Mouse (Mus musculus) natural killer cell, adult 2 months (primary cell): ENCODE results near the gene Plcxd2.

ENCODE experiments used
- DNase-seq, 2 experiments: peaks; one replicate each; pipeline ENCODE4 v3.0.0; 2022; ENCODE audit warnings: low spot score in 2 of 2

Gene Plcxd2

DNA sequence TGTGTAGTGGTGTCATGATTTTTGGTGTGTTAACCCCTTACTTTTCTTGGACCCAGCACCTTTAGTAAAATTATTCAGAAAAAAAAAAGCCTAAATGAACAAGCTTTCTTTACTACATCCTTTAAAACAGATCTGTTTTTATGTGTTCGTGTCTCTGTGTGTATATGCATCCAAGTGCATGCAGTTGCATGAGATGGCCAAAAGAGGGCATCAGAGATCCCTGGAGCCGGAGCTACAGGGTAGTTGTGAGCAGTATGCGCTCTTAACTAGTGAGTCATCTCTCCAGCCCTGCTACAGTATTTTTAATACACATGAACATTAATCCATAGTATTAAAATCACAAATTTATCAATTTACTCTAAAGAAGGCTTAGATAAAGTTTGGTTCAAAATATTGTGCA, 70.6 kb downstream of the Plcxd2 start:
- DNase-seq = no peak

DNA sequence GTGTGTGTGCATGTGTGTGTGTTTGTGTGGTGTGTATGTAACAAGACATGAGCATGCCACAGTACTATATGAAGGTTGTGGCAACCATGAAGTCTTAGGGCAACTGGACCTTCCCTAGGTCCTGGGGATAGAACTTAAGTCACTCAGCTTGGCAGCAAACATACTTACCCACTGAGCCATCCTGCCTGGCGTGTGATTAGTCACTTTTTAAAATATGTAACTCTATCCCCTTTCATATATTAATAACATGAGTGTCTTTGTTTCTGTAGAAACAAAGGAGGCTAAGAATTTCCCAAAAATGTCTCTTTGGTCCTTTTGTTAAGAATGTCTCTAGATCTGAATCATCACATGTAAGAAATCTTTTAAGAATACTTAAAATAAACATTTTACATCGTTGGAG, 72.6 kb downstream of the Plcxd2 start:
- no peak for DNase-seq

DNA sequence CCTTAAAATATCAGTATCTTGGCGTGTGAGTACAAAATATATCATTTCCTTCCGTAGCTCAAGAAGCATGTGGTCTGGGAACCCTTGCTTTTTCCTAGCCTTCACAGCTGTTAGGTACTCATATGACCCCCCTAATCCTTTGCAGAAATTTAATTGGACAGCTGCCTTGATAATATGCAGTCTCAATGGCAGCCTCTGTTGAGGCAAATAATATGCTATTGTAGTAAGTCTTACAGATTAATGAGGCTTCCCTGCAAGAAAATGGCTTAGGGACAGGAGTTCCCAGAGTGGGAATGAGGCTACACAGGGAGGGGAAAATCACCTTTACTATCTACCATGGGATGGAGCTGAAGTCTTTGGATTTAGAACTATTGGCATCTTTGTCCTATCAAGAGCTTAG, 73.5 kb downstream of the Plcxd2 start:
- DNase-seq = no peak

DNA sequence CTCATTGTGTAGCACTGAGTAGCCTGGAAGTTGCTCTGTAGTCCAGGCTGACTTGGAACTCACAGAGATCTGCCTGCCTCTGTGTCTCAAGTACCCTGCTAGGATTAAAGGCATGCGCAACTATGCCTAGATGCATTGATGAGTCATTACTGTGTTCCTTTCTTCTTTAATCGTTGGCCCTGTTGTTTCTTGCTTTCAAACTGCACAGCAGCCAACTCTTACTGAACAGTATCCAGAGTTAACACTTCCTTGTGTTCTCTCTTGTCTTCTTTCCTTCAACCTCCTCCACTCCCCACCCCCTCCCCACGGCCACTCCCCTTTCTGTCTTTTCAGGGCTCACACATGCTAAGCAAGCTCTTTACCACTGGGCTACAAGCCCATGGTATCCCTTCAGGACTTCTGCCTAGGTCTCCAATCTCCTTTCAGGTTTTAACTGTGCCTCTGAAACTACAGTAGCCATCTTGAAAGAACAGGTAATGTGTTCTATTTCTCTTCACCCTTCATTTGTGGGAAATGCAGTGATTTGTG, 74.0 kb downstream of the Plcxd2 start:
- no peak for DNase-seq

DNA sequence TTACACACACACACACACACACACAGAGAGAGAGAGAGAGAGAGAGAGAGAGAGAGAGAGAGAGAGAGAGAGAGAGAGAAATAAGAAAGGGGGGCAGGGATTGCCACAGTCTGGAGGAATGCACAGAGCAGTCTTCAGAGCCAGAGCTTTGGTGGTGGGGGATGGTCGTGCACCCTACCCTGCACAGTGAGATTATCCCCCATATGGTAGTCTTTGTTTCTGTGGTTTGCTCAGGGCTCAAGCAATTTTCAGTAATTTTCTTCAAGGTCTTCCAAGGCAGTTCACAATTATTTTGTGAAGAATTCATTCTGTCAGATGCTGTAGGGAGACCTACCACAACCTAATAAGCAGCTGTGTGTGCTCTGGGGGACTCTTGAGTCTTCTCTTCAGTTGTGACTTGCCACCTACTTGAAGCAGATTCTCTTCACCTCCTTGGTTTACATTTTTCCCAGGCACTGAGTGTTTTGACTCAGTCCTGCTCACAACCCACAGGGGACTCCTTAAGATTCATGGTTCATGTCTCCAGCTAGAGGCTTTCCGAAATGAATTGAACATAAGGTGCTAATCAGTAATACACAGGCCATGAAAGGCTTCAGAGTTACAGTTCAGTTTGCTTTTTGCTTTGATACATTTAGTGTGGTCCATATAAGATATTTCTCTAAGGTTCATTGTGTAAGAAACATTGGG, 75.2 kb downstream of the Plcxd2 start:
- no peak for DNase-seq

DNA sequence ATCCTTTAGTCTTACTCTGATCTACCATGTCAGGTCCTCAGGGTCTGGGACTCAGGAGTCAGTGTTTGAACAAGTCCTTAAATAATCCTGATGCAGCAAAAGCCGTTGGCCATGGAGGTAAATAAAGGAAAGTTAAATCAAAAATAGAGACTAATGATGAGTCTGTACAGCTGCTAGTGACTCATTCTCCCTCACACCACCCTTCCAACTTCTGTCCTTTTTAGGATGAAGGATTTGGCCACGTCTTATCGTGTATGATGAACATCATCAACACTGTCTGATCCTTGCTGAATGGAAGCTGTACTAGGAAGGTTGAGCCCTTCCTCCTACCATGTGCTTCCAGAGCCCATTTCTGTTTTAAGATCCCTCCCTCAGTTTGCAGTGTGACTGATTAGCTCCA, 79.7 kb downstream of the Plcxd2 start:
- DNase-seq = no peak

DNA sequence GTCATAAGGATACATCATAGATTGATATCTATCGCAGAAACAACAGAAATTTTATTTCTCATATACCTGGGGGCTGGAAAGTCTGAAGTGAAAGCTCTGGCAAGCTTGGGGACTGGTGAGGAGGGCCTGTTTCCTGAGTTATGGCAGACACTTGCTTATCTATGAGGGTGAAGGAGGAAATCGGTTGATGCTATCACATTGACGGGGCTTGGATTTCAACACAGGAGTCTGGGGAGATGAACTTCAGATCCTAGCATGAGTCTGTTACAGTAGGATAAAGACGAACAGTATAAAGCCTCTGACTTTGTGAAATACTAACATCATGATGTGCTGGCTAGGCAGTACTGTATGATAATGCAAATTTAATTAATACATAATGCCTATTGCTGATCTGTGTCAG, 81.9 kb downstream of the Plcxd2 start:
- DNase-seq = no peak

DNA sequence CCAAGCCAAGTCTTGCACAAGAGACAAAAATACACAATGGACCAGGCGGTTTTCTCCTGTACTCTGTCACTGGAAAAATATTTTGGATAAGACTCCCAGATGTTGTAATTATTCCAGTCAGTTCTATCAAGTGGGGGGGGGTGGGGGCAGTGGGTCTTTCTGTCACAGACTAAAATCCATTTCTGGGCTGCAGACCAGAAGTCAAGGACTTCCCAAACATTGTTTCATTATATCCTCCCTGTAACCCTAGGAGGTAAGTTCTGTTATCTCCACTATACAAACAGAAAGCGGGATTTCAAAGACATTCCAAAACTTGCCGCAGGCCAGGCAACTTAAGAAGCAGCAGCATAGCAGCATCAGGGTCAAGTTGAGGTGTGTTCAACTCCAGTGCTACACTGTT, 82.4 kb downstream of the Plcxd2 start:
- no peak for DNase-seq

DNA sequence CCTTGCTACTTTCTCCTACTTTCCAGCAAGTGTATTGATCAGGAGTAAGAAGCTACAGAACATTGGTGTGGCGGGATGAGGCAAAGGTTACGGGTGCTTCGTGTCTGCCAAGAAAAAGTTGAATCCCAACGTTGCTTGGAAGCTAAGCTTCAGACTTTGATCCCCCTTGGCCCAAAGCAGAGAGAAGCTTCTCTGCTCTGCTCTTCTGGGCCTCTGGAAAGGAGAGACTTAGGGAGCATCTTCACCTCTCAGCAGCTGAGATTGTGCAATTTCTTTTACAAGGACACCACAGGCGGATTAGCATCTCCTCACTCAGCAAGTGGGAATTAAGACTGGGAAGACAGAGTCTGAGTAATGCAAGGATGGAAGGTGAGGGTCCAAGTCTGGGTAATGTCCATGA, 83.1 kb downstream of the Plcxd2 start:
- no peak for DNase-seq

DNA sequence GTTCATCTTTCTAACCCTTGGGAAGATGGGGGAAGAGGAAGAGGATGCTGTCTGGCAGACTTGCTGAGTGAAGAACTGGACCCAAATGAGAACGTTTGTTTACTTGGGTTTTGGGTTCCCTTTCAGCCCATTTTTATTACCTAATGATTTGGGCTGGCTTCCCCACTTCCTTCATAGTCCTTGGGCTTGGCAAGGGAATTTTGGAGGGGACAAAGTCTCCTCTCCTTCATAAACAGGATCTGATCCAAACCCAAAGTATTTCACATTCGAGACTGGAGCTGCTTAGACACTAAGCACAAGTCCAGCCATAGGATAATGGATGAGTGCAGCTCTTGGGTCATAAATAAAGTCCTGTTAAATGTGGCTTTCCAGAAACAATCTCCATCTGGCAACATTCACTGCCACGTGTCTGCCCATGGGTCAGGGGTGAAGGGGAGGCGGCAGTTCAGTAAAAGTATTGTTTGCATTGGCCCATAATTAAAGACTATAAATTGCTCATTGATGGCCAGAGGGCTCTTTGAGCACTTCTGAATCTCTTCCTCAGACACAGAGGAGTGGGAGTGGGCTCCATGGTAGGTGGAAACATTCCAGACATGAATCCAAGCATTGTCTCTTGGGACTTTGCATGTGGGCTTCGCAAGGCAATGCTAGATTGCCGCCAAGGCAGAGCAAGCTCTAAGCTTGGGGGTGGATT, 86.1 kb downstream of the Plcxd2 start:
- no peak for DNase-seq

DNA sequence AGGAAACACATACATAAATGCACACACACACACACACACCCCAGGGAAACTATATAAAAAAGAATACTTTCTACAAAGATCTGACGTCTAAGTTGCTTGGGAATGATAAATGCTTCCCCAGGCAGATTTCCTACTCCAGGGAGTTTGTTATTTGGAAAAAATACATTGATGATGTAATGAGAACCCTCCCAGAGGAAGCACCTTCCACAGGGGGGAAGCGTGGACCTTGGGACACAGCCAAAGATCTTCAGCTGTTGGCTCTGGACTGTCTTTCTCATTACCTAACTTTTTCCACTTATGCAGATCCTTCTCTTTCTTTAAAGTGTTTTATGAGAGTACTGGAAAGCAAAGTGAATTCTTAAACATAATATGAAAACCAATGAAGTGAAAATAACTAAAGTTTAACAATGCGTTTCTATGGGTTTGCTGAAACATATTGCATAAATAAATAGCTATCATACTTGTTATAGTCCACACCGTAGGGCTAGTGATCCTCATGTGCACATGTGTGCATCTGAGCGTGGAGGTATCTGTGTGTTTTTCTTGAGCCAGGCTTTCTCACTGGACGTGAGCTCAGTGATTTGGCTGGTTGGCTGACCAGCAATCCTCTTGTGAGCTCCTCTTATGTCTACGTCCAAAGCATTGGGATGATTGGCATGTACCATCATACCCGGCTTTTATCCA, 87.3 kb downstream of the Plcxd2 start:
- DNase-seq = no peak

DNA sequence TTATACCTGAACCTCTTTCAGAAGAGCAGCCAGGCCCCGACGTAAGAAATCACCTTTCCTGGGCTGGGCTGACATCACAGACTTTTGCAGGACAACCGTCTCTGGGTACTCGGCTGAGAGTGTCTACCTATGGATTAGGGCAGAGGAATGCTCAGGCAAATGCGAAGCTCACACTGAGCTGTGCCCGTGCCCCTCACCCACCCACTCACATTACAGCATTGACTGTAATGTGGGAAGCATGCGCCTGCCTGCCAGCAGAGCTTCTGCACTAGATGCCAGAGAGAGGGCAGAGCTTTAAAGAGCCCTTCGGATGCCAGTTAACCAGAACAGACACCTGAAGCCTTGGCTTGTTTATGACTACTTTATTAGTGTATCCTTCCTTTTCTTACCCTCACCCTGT, 90.4 kb downstream of the Plcxd2 start:
- no peak for DNase-seq
